Mouse (Mus musculus) heart, postnatal 0 days (tissue): ENCODE results near the gene Pom121.

Experiments used
- CTCF ChIP-seq: IDR thresholded peaks from 2 replicates; pipeline ENCODE4 v1.5.1; 2016; ENCODE audit warnings: antibody characterized with exemption, control low read depth, low read depth
- EP300 ChIP-seq: IDR thresholded peaks from 2 replicates; pipeline ENCODE4 v1.6.1; 2016; ENCODE audit warnings: antibody characterized with exemption, low read depth

DNA sequence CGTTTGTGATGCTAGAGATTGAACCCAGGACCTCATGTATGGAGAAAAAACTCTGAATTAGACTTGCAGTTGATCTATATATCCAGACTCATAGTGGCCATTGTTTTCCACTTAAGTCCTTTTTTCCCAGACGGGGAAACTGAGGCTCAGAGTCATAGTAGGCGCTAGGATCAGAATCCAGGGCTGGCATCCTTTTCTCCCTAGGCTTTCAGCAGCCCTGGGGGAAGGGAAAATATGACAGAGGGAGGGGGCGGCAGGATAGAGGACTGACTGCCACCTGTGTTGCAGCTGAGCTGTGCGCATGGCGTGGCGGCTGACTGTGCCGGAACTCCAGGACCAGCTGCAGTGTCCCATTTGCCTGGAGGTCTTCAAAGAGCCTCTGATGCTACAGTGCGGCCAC lies 41.4 kb downstream of the Pom121 start, which contains the start of gene Trim50:
- TF ChIP-seq CTCF (no peak), EP300 (no peak)
